Mouse (Mus musculus): ENCODE measurements around the gene Crtc2. TPM values are rescaled to one million over a fixed set of nuclear protein-coding genes. Genes with fewer than 3 reads are reported as not detected.
A peak's percentile ranks its signal among the peaks of the same experiment; 100 is the strongest.

Crtc2 gene
- 15.1 and 18.8 TPM in 2 replicates for total RNA-seq (2017)

DNA sequence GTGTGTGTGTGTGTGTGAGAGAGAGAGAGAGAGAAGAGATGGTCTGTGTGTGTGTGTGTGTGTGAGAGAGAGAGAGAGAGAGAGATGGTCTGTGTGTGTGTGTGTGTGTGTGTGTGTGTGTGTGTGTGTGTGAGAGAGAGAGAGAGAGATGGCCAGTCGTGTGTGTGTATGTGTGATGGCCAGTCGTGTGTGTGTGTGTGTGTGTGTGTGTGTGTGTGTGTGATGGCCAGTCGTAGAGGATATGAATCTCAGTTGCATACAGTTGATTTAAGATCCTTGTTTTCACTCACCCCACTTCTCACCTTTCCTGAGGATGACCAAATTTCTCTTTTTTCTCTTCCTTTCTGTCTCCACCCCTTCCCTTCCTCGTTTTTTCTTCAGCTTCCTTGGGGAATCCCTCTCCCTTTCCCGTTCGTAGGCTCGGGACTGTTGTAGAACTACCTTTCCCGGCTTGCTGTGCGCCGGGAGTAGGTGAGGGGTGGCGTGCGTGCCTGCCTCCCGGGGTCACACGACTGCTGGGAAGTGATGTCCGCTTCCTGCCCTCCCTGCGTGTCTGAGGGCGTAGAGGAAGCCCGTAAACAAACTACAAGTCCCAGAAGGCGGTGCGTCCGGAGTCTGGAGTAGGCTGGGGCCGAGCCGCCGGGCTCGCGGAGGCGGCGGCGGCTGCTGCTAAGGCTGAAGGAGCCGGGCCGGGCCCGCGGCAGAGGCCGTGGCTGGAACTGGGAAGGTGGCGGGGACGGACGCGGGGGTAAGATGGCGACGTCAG lies at the start of gene Crtc2:
Gene Crtc2 (plus strand): TSS at position 511 of the 766 bp plus-strand sequence.
- peak; percentile 96 to 97 for ATAC-seq (replicated peaks in 1 of 2; ENCODE audit: insufficient read depth in 1 of 2, low FRiP score in 2 of 2, low TSS enrichment in 1 of 2, low read depth in 1 of 2, poor library complexity in 2 of 2, severe bottlenecking in 2 of 2)

DNA sequence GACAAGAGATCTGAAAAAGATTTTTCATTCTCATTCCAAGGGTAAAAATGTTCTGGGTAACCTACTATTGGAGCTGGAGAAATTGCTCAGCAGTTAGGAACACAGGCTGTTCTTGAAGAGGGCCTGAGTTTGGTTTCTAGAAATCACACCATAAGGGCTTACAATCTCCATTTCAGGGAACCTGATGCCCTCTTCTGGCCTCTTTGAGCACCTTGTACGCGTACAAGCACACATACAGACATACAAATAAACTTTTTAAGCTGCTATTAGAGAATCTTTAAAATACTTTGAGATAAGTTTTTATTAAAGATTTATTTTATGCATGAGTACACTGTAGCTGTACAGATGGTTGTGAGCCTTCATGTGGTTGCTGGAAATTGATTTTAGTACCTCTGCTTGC lies 49.4 kb upstream of the Crtc2 start:
- no peak for ATAC-seq (replicated peaks in 1 of 2; ENCODE audit: insufficient read depth in 1 of 2, low FRiP score in 2 of 2, low TSS enrichment in 1 of 2, low read depth in 1 of 2, poor library complexity in 2 of 2, severe bottlenecking in 2 of 2)

DNA sequence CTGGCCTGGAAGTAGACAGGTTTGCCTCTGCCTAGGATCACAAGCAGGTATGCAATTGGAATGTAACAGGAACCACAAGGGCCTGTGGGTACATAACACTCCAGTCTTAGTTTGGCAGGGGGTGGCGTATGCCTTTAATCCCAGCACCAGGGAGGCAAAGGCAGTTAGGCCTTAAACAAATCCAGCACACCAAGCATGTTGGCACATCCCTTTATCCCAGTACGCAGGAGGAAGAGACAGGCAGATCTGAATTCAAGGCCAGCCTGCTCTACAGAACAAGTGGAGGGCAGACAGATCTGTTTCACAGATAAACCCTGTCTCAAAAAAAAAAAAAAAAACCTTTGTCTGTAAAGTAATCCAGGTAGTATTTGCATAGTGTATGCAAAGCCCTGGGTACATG lies 45.3 kb upstream of the Crtc2 start:
- no peak for ATAC-seq (replicated peaks in 1 of 2; ENCODE audit: insufficient read depth in 1 of 2, low FRiP score in 2 of 2, low TSS enrichment in 1 of 2, low read depth in 1 of 2, poor library complexity in 2 of 2, severe bottlenecking in 2 of 2)

DNA sequence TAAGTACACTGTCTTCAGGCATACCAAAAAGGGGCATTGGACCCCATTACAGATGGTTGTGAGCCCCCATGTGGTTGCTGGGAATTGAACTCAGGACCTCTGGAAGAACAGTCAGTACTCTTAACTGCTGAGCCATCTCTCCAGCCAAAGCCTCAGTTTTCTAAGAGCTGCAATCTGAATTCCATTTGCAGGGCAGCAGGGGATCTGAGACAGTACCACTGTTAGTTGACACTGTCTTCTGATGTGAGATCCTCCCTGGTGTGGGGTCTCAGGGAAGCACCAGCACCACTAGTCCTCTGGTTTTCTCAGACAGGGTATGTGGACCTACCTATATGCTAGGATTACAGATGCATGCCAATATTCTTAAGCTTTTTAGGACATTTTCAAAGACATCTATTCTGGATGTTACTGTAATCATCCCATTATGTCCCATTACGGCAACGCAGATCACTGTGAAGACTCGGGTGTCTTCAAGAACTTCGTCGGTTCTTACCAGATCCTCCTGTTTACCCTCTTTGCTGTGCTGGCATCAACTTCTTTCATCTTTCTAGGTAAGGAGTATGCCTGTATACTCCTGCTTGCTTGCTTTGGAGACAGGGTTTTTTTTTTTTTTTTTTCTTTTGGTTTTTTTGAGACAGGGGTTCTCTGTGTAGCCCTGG lies 43.9 kb upstream of the Crtc2 start:
- no peak for ATAC-seq (replicated peaks in 1 of 2; ENCODE audit: insufficient read depth in 1 of 2, low FRiP score in 2 of 2, low TSS enrichment in 1 of 2, low read depth in 1 of 2, poor library complexity in 2 of 2, severe bottlenecking in 2 of 2)

DNA sequence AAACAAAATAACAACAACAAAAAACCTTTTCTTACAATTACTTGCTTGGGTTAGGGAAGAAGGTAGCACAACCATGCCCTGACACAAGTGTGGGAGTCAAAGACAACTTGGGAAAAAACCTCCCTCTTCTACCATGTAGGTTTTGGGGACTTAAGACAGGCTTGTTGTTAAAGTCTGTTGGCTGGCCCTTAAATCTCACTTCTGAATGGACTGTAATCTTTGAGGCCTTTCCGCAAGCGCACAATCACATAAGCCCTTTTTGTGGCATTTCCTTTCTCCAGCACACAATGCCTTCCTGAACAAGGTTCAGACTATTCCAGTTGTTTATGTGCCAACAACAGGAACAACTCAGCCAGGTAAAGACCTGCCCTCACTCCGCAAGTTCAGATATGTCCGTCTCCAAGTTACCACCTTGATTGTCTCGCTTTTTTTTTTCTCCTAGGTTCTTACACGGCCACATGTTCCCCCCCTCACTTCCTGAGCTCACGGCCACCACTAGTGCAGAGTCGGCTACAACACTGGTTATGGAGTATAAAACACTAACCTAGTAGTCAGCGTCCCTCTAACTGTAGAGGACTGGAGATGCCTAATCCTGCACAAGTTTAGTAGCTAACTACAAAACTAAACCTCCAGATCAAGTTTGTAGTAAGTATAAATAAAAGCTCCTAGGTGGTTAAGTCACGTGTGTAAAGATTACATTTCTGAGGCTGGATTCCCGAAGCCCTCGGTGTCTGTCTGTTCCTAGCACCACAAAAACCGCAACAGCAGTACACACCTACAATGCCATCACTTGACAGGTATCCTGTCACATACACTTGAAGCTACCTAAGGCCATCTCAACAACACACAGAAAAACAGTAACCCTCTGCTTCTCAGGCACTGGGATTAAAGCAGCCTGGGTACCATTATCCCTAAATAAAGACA lies 42.2 kb upstream of the Crtc2 start:
- ATAC-seq (replicated peaks in 1 of 2; ENCODE audit: insufficient read depth in 1 of 2, low FRiP score in 2 of 2, low TSS enrichment in 1 of 2, low read depth in 1 of 2, poor library complexity in 2 of 2, severe bottlenecking in 2 of 2), result no peak

DNA sequence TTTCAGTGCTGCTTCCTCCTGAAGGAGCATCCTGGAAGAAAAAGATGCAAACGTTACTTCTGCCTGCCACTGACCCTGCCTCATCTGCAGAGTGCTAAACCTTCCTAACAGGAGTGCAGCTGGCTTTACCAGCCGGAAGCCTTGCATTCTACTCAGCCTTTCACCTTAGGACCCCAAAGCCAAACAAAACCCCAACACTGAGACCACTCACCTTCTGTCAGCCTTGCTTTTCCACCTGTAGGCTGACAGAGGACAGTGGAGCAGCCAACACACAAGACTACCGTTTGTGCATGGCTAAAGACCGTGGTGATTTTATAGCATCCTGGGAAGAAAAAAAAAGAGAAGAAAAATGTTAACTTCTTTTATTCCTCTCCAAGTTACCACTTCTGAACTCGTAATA lies 41.2 kb upstream of the Crtc2 start:
- no peak for ATAC-seq (replicated peaks in 1 of 2; ENCODE audit: insufficient read depth in 1 of 2, low FRiP score in 2 of 2, low TSS enrichment in 1 of 2, low read depth in 1 of 2, poor library complexity in 2 of 2, severe bottlenecking in 2 of 2)

DNA sequence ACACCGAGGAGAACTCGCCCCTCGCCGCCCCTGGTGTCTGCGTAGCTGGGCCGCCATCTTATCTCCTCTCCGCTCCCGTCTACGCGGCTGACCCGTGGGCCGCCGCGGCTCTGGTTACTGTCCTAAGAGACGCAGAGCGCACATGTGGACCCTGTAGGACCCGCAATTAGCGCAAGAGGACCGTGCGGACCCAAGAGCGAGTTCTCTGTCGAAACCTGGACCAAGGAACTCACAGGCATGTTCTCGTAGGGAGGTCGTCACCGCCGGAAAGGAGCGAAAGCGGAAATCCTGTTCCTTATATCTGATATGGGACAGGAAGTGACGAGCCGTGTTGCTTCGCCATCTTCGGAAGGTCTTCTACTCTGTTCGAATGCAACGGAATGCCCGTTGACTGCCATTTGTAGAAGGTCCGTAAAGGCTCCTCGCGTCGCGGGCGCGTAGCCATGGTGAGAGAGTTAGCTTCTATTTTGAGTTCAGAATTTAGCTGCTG lies 40.5 kb upstream of the Crtc2 start, which contains the start of the genes Rps27 and Rab13:
Gene Rps27 (minus strand): TSS at position 275 of the 490 bp plus-strand sequence.
Gene Rab13 (plus strand): TSS at position 319 of the 490 bp plus-strand sequence.
- ATAC-seq (replicated peaks in 1 of 2; ENCODE audit: insufficient read depth in 1 of 2, low FRiP score in 2 of 2, low TSS enrichment in 1 of 2, low read depth in 1 of 2, poor library complexity in 2 of 2, severe bottlenecking in 2 of 2), result peak; percentile 88 to 90

DNA sequence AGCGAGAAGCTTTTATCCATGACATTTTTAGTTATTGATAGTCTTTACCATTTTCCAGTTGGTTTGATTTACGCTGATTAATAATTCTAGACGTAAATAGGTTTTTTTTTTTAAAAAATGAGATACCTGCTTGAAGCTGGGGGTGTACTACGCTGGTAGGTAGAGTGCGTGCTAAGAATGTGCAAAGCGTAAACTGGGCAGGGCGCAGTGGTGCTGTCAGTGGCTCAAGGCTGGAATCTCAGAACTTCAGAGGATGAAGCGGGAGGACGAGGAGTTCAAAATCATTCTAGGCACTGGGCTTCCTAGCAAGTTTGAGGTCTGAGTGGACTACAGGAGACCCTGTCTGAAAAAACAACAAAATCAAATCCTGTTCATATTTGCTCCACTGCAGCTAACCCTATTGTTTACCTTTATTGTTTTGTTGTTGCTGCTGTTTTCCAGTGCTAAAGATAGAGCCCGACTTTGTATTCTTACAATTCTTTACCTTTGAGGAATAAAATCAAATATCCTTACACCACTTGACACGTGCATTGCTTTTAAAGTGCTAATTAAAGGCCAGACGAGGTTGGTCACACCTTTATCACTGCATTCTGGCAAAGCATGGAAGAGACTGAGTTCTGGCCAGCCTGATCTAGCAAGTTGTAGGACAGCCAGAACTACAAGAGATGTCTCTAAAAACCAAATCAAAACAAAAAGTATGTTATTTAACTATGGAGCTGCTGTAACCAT lies 39.8 kb upstream of the Crtc2 start:
- ATAC-seq (replicated peaks in 1 of 2; ENCODE audit: insufficient read depth in 1 of 2, low FRiP score in 2 of 2, low TSS enrichment in 1 of 2, low read depth in 1 of 2, poor library complexity in 2 of 2, severe bottlenecking in 2 of 2), result no peak

DNA sequence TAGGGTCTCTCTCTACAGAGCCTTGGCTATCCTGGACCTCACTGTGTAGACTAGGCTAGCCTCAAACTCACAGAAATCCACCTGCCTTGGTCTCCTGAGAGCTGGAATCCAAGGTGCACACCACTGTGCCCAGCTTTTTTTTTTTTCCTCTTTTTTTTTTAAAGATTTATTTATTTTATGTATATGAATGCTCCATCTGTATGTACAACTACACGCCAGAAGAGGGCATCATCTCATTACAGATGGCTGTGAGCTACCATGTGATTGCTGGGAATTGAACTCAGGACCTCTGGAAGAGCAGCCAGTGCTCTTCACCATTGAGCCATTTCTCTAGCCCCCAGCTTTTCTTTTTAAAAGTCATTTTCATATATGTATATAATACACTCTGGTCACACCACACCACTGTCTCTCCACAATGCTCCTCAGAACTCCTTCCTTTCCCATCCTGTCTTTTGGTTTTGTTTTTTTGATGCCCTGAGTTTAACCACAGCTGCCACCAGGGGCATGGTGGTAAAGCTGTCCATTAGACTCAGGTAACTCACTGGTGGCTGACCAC lies 38.1 kb upstream of the Crtc2 start:
- ATAC-seq (replicated peaks in 1 of 2; ENCODE audit: insufficient read depth in 1 of 2, low FRiP score in 2 of 2, low TSS enrichment in 1 of 2, low read depth in 1 of 2, poor library complexity in 2 of 2, severe bottlenecking in 2 of 2), result no peak

DNA sequence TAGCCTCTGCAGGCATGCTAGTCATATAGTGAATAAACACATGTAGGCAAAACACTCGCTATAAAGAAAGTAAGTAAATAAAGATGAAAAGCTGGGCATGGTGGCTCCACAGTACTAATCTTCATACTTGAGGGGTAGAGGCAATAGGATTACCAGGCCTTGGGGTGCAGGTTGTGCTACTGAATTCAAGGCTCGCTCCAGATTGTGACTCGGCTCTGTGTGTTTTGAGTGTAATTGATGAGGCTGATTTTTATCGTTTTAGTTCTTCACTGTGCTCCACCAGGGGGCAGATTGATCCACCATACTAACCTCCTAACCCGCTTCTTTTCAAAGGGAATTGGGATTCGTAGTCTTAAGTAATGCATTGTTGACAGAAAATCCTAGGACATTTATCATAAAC lies 33.9 kb upstream of the Crtc2 start:
- peak; percentile 54 to 64 for ATAC-seq (replicated peaks in 1 of 2; ENCODE audit: insufficient read depth in 1 of 2, low FRiP score in 2 of 2, low TSS enrichment in 1 of 2, low read depth in 1 of 2, poor library complexity in 2 of 2, severe bottlenecking in 2 of 2)

DNA sequence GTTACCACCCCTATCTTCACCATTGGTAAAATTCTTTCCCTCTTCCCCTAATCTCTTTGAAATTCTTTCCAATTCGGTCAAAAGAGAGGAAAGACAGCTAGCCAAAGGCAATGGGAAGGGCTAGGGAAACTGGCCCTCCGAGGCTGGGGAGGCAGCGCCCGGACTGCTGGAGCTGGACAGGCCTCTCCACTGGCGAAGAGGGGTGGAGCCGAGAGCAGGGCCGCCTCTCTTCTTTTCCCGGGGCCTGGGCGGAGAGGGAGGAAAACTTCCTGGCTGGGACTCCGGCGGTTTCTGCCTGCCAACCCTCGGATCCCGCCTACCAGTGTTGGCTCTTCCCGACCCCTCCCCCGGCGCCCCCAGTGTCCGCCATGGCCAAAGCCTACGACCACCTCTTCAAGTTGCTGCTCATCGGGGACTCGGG lies 33.4 kb upstream of the Crtc2 start:
- ATAC-seq (replicated peaks in 1 of 2; ENCODE audit: insufficient read depth in 1 of 2, low FRiP score in 2 of 2, low TSS enrichment in 1 of 2, low read depth in 1 of 2, poor library complexity in 2 of 2, severe bottlenecking in 2 of 2), result peak in 1 of 2 experiments; percentile 27; a peak in 1 of 4 replicates

DNA sequence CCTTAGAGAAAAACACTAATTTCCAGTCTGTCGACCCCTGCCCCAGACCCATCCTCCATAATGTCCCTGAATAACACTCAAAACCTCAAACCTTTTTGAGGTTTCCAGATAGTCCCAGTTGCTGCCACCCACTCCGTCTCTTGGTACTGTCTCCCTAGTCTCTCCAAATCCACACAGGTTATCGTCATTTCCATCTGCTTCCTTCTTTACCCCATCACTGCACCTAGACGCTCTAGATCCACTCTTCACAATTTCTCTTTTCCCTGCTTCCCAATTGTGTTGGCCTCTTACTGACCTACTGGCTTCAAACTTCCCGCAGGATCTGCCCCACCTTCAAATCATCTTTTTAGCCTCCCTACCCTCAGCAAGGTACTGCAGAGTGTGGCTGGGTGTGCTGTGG lies 32.8 kb upstream of the Crtc2 start:
- ATAC-seq (replicated peaks in 1 of 2; ENCODE audit: insufficient read depth in 1 of 2, low FRiP score in 2 of 2, low TSS enrichment in 1 of 2, low read depth in 1 of 2, poor library complexity in 2 of 2, severe bottlenecking in 2 of 2), result no peak

DNA sequence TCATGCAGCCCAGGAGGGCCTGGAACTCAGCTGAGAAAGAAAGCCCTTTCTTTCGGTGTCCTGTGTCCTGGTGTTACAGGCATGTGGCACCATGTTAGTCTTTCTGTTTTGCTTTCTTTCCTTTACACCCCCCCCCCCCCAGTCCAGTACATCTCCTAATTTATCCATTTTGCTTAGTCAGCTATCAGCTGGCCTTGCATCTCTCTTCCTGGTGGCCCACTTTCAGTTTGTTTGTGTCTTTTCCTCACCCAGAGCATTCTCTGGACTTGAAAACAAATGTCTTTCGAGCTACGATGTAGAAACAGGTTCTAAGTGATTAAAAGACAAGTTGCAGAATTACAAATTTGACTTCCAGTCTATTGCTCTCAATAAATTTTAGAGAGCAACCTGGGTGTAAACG lies 31.5 kb upstream of the Crtc2 start:
- ATAC-seq (replicated peaks in 1 of 2; ENCODE audit: insufficient read depth in 1 of 2, low FRiP score in 2 of 2, low TSS enrichment in 1 of 2, low read depth in 1 of 2, poor library complexity in 2 of 2, severe bottlenecking in 2 of 2), result no peak

DNA sequence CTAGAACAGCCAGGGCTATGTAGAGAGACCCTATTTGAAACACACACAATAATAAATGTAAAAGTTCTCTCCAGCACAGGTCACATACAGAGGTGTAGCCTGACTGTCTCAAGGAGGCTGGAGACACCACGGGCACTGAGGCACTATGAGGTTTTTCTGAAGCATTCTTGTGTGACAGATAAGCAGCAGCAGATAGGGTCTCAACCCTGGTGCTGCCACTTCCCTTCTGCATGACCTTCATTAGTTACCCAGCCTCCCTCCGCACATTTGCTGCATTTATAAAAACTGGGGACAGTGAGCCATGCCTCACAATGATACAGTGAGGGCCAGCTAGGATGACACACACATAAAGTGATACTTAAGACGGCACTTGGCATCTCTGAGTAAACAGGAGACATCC lies 31.0 kb upstream of the Crtc2 start:
- ATAC-seq (replicated peaks in 1 of 2; ENCODE audit: insufficient read depth in 1 of 2, low FRiP score in 2 of 2, low TSS enrichment in 1 of 2, low read depth in 1 of 2, poor library complexity in 2 of 2, severe bottlenecking in 2 of 2), result no peak

DNA sequence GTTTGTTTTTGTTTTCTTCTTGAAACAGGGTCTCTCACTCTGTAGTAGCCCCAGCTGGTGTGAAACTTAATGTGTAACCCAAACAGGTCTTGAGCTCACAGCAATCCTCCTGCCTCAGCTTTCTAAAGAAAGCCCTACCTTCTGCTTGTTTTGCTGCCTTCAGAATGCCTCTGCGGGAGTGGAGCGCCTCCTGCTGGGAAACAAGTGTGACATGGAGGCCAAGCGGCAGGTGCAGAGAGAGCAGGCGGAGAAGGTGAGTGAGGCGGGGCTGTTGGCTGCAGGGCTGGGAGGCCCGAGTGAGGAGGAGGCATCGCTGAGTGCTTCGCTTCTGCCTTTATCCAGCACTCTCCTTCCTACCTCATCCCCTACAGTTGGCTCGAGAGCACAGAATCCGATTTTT lies 29.6 kb upstream of the Crtc2 start:
- no peak for ATAC-seq (replicated peaks in 1 of 2; ENCODE audit: insufficient read depth in 1 of 2, low FRiP score in 2 of 2, low TSS enrichment in 1 of 2, low read depth in 1 of 2, poor library complexity in 2 of 2, severe bottlenecking in 2 of 2)

DNA sequence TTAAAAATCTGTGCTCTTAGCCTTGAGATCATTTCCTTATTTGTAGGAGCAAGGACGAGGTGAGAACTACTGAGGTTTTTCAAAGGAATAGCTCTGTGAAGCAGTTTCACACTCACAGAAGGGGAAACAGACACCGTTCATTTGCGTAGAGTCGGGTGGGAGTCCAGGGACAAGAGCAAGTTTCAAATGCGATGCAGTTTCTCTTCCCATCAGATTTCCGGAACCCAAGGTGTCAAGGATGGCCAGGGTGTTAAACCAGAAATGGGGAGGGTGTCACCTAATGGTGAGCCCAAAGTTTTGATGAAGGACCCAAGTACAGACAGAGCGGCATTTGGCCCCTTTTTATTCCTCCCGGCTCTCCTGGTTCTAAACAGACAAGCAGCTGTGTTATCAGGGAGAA lies 22.9 kb upstream of the Crtc2 start:
- ATAC-seq (replicated peaks in 1 of 2; ENCODE audit: insufficient read depth in 1 of 2, low FRiP score in 2 of 2, low TSS enrichment in 1 of 2, low read depth in 1 of 2, poor library complexity in 2 of 2, severe bottlenecking in 2 of 2), result no peak
